Mouse (Mus musculus) embryonic fibroblast, embryonic 13.5 days (primary cell): ENCODE results near the gene Tada2b. TPM values are rescaled to one million over a fixed set of nuclear protein-coding genes. Genes with fewer than 3 reads are reported as not detected.

ENCODE experiments used
- H3K27ac ChIP-seq: 2 replicates; pipeline ENCODE4 v1.5.1; 2012; ENCODE audit warnings: low read length, control low read depth, inconsistent platforms; ENCODE audit not compliant: insufficient read depth
- H3K4me1 ChIP-seq: 2 replicates; pipeline ENCODE4 v1.6.1; 2011; ENCODE audit warnings: low read length; ENCODE audit not compliant: control insufficient read depth, insufficient read depth
- H3K4me3 ChIP-seq: 2 replicates; pipeline ENCODE4 v1.5.1; 2011; ENCODE audit warnings: mild to moderate bottlenecking, control low read depth, low read length; ENCODE audit not compliant: insufficient read depth
- CTCF ChIP-seq: IDR thresholded peaks from 2 replicates; pipeline ENCODE4 v1.5.1; 2011; ENCODE audit warnings: mild to moderate bottlenecking, control low read depth, low read length, moderate library complexity, borderline replicate concordance; ENCODE audit not compliant: insufficient read depth
- POLR2A ChIP-seq: IDR thresholded peaks from 2 replicates; pipeline ENCODE4 v1.6.1; 2011; ENCODE audit warnings: low read depth, mild to moderate bottlenecking, control low read depth, low read length, moderate library complexity
- polyA plus RNA-seq: library from polyadenylated mRNA; stranded (reverse); fragments of >200 nt; gene quantifications from 2 replicates; pipeline ENCODE4 v1.2.4, GENCODE M21; 2011; ENCODE audit warnings: low read depth; ENCODE audit not compliant: missing spikeins, insufficient read length

Tada2b gene
- polyA plus RNA-seq, 1 experiment = 15.4 TPM

- peak overlapping the region; percentile 92 for H3K4me3 ChIP-seq
- TF ChIP-seq CTCF = no peak
- TF ChIP-seq POLR2A = no peak
- H3K4me1 ChIP-seq = peaks cover 7% of the 10 kb centered on the region; the same call in 1 of the 2 replicates
- no peak overlapping the region for H3K27ac ChIP-seq
Measured at GRCm38 (mm10) chr5:36465889-36466288, 18.2 kb downstream of the Tada2b start.

GRCm38 (mm10) chr5:36464709-36465661, 19.1 kb downstream of the Tada2b start, which contains the start of gene Grpel1:
Gene Grpel1, plus strand, starts transcription at chr5:36464998.
- H3K27ac ChIP-seq = no peak within 1 kb of the TSS
- TF ChIP-seq POLR2A (peak; percentile 87), CTCF (no peak)
- peaks cover 12% of the 10 kb centered on the region; the same call in 1 of the 2 replicates for H3K4me1 ChIP-seq
- H3K4me3 ChIP-seq = peak within 1 kb of the TSS; percentile 92

- peaks cover 12% of the 10 kb centered on the region; the same call in 1 of the 2 replicates for H3K4me1 ChIP-seq
- no peak overlapping the region for H3K4me3 ChIP-seq
- H3K27ac ChIP-seq = no peak overlapping the region
- TF ChIP-seq POLR2A = no peak
- no peak for TF ChIP-seq CTCF
Measured at GRCm38 (mm10) chr5:36463391-36463790, 20.7 kb downstream of the Tada2b start.

- H3K27ac ChIP-seq = no peak overlapping the region
- no peak for TF ChIP-seq POLR2A
- TF ChIP-seq CTCF = peak; percentile 69
- no peak overlapping the region for H3K4me3 ChIP-seq
- peaks cover 12% of the 10 kb centered on the region; the same call in 1 of the 2 replicates for H3K4me1 ChIP-seq
Measured at GRCm38 (mm10) chr5:36462810-36463209, 21.3 kb downstream of the Tada2b start.

- no peak overlapping the region for H3K4me3 ChIP-seq
- H3K4me1 ChIP-seq = peaks cover 12% of the 10 kb centered on the region
- no peak overlapping the region for H3K27ac ChIP-seq
- TF ChIP-seq CTCF = no peak
- no peak for TF ChIP-seq POLR2A
Measured at GRCm38 (mm10) chr5:36461231-36461630, 22.9 kb downstream of the Tada2b start.

- TF ChIP-seq CTCF (no peak), POLR2A (no peak)
- peaks cover 12% of the 10 kb centered on the region for H3K4me1 ChIP-seq
- H3K27ac ChIP-seq = no peak overlapping the region; the same call in 1 of the 2 replicates
- no peak overlapping the region for H3K4me3 ChIP-seq
Measured at GRCm38 (mm10) chr5:36460712-36461111, 23.4 kb downstream of the Tada2b start.

- TF ChIP-seq POLR2A (no peak), CTCF (peak; percentile 47; the same call in 1 of the 2 replicates)
- Histone ChIP-seq H3K27ac (no peak overlapping the region), H3K4me1 (peaks cover 12% of the 10 kb centered on the region), H3K4me3 (no peak overlapping the region)
Measured at GRCm38 (mm10) chr5:36458926-36459325, 25.2 kb downstream of the Tada2b start.

- Histone ChIP-seq H3K27ac (peak overlapping the region; percentile 21; the same call in 1 of the 2 replicates), H3K4me1 (peaks cover 12% of the 10 kb centered on the region), H3K4me3 (no peak overlapping the region)
- TF ChIP-seq CTCF (no peak), POLR2A (no peak)
Measured at GRCm38 (mm10) chr5:36457706-36458105, 26.4 kb downstream of the Tada2b start.

GRCm38 (mm10) chr5:36452821-36453220, 31.3 kb downstream of the Tada2b start:
- TF ChIP-seq POLR2A (no peak), CTCF (no peak)
- Histone ChIP-seq H3K4me1 (no peaks in the 10 kb centered on the region; the same call in 1 of the 2 replicates), H3K4me3 (no peak overlapping the region), H3K27ac (no peak overlapping the region)
